Mouse (Mus musculus) embryonic fibroblast, embryonic 13.5 days (primary cell): ENCODE measurements around the gene Phospho2.

Experiments
- CTCF ChIP-seq: IDR thresholded peaks from 2 replicates; pipeline ENCODE4 v1.5.1; 2011; ENCODE audit warnings: mild to moderate bottlenecking, control low read depth, low read length, moderate library complexity, borderline replicate concordance; ENCODE audit not compliant: insufficient read depth
- POLR2A ChIP-seq: IDR thresholded peaks from 2 replicates; pipeline ENCODE4 v1.6.1; 2011; ENCODE audit warnings: low read depth, mild to moderate bottlenecking, control low read depth, low read length, moderate library complexity

- TF ChIP-seq CTCF: no peak
- TF ChIP-seq POLR2A: peak; percentile 45
Observed at GRCm38 (mm10) chr2:69822361-69823128, 33.1 kb downstream of the Phospho2 start.
